Mouse (Mus musculus): ENCODE data around the gene Npas4. TPM values are rescaled to one million over a fixed set of nuclear protein-coding genes. Genes with fewer than 3 reads are reported as not detected.
"Not testable (repeated sequence)": the region's sequence is repeated elsewhere in the genome, so short reads cannot be mapped to it uniquely, and the experiment has no call there.

Gene Npas4
- total RNA-seq, 2 experiments from 2014 or later, result not detected

GRCm38 (mm10) chr19:4992904-4993303 is 2.8 kb upstream of the Npas4 start:
- peak; percentile 85 for DNase-seq

GRCm38 (mm10) chr19:4992371-4992770 is 2.3 kb upstream of the Npas4 start:
- DNase-seq, result no peak

GRCm38 (mm10) chr19:4990716-4991115 is 600 bp upstream of the Npas4 start:
- DNase-seq, result no peak

- no peak for DNase-seq
These were observed 471 bp downstream of the Npas4 start for GRCm38 (mm10) chr19:4989434-4990255.

GRCm38 (mm10) chr19:4989013-4989412 is 1.1 kb downstream of the Npas4 start:
- DNase-seq, result peak; percentile 76

DNA sequence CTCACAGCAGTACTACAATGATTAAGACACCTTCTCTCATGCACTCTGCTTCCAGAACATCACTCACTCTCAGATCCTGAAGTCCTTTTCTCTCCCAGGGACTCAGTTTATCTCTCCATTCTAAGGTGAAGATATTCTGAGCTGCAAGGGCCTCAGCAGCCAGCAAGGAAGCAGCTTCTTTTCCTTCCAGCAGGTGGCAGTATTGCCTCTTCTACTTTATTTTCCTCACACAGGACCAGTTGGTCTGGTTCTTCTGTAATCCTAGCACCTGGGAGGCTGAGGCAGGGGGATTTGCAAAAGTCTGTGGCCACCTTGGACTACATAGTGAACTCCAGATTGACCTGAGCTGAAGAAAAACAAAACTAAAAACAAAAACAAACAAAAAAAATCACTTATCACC is 8.3 kb downstream of the Npas4 start:
- DNase-seq, result no peak

DNA sequence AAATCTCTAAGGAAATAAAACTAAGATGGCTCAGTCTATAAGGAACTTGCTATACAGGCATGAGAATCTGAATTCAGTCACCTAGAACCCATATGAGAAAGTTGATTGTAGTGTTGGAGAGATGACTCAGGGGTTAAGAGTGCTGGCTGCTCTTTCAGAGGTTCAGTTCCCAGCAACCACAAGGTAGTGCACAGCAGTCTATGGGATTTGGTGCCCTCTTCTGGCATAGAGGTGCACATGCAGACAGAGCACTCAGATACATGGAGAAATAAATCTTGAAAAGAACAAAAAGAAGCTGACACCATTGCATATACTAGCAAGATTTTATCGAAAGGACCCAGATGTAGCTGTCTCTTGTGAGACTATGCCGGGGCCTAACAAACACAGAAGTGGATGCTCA is 21.9 kb downstream of the Npas4 start:
- no peak for DNase-seq

GRCm38 (mm10) chr19:4961928-4962601 is 28.1 kb downstream of the Npas4 start, which contains the start of gene Mrpl11:
Gene Mrpl11, plus strand, starts transcription at chr19:4962147.
- DNase-seq, result peak; percentile 80

GRCm38 (mm10) chr19:4948641-4949040 is 41.5 kb downstream of the Npas4 start:
- not testable (repeated sequence) for DNase-seq

DNA sequence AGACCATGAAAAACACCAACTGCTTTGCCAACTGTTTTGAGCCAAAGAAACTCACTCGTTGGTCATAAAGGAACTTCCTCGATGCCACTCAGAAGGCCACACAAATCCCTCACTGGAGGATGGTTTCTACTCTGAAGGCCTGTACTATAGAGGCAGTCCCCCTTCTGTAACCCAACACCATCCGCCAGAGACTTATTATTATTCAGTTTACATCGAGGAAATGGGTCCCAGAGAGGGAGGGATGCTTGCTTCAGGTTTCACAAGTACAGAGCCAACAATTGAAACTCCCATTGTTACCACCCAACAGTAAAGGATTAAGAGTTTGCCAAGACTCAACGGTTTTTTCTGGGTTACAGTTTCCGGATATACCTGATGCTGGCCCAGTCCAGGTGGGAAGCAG is 44.6 kb downstream of the Npas4 start:
- no peak for DNase-seq

GRCm38 (mm10) chr19:4943253-4943588 is 46.9 kb downstream of the Npas4 start:
- no peak for DNase-seq

DNA sequence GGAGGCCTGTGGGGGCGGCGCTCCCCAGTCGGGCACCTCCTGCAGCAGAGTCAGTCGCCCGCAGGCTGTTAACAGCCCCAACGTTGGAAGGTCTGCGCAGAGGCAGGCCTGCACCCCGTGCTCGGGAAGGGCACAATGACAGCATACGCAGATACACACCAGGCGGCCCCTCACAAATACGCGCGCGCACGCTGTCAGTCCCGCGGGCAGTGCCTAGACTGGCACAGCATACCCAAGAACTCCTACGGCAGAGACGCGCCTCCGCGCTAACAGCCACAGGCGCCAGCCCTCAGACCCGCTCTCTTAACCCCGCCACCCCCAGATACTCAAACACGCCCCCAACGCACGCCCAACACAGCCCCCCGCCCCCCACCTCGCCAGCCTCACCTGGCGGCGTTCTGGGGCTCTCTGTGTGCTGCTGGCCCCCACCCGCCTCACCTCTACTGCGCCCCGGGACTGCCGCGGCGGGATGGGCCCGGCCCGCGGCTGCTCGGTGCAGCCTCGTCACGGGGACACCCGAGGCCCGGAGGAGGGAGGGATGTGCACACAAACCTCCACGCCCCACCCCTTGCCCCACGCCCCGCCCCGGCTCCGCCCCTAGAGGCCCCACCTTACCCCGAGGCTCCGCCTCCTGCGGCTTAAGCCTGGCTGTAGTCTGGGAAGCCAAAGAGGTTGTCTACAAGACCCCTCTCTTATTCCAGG is 47.4 kb downstream of the Npas4 start, which contains the start of gene Peli3:
TSS of gene Peli3 (minus strand) at position 577 of the 702 bp plus-strand sequence.
- peak; percentile 86 for DNase-seq

- DNase-seq, result no peak
These were observed 52.4 kb downstream of the Npas4 start for GRCm38 (mm10) chr19:4937444-4938310.

DNA sequence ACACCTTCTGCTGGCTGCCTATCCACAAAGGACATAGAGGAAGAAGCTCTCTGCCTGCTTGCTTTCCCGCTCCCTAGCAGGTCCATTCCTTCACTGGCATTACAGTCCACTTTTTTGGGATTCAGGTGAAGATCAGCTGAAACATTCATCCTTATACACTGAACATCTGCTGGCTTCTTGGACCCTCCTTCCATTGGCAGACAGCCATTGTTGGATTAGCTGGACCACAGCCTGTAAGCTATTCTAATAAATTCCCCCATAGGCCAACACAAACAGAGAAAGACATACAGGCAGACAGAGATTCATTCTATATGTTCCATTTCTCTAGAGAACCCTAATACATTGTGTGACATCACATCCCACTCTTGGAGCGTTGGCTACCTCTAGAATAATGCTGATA is 53.2 kb downstream of the Npas4 start:
- DNase-seq, result no peak

Other genes with a start within 250 kb of the Npas4 start
- gene Rbm4b, start 233.8 kb downstream of the Npas4 start, total RNA-seq (2021), result 1 to 10 TPM; 1.9 to 2.1 TPM
- gene Rbm4, start 196.4 kb downstream of the Npas4 start, total RNA-seq (2021), result 10 to 100 TPM; 27.9 to 31.1 TPM
- gene Gm21992, start 178.7 kb downstream of the Npas4 start, total RNA-seq (2021), result 1 to 10 TPM; 8.9 to 9.4 TPM
- 10 to 100 TPM; 11.1 to 11.2 TPM for gene Rbm14, start 178.7 kb downstream of the Npas4 start, total RNA-seq (2021)
- gene Ccs, start 151.0 kb downstream of the Npas4 start, total RNA-seq (2021), result 10 to 100 TPM; 26.3 to 27.1 TPM
- not detected for gene Ccdc87, start 150.9 kb downstream of the Npas4 start, total RNA-seq (2021)
- 10 to 100 TPM; 28.4 to 41.6 TPM for gene Ctsf, start 135.2 kb downstream of the Npas4 start, total RNA-seq (2021)
- 1,000 to 10,000 TPM; 7,181 to 7,860 TPM for gene Actn3, start 112.4 kb downstream of the Npas4 start, total RNA-seq (2021)
- 1 to 10 TPM; 2.4 to 2.8 TPM for gene Zdhhc24, start 111.6 kb downstream of the Npas4 start, total RNA-seq (2021)
- 1 to 10 TPM; 1.6 to 2.6 TPM for gene Bbs1, start 83.7 kb downstream of the Npas4 start, total RNA-seq (2021)
- gene Dpp3, start 62.0 kb downstream of the Npas4 start, total RNA-seq (2021), result 10 to 100 TPM; 15.6 to 23.4 TPM
- gene Peli3, start 47.2 kb downstream of the Npas4 start, total RNA-seq (2021), result 1 to 10 TPM in 1 of 2 experiments, under 1 TPM in 1; 0.87 to 1.2 TPM
- 10 to 100 TPM; 57.6 to 59.6 TPM for gene Mrpl11, start 28.2 kb downstream of the Npas4 start, total RNA-seq (2021)
- gene Slc29a2, start 33.5 kb upstream of the Npas4 start, total RNA-seq (2021), result 10 to 100 TPM in 1 of 2 experiments, 1 to 10 TPM in 1; 7.9 to 11.6 TPM
- gene B4gat1, start 48.5 kb upstream of the Npas4 start, total RNA-seq (2021), result 10 to 100 TPM; 17.9 to 20.1 TPM
- 1 to 10 TPM in 1 of 2 experiments, under 1 TPM in 1; 0.26 to 1.4 TPM for gene AC124502.3, start 48.6 kb upstream of the Npas4 start, total RNA-seq (2021)
- gene Brms1, start 51.0 kb upstream of the Npas4 start, total RNA-seq (2021), result 10 to 100 TPM; 11.6 to 12.6 TPM
- 1 to 10 TPM; 1.3 to 2.1 TPM for gene Rin1, start 60.2 kb upstream of the Npas4 start, total RNA-seq (2021)
- 10 to 100 TPM; 13.8 to 23.3 TPM for gene Cd248, start 77.8 kb upstream of the Npas4 start, total RNA-seq (2021)
- gene Tmem151a, start 95.2 kb upstream of the Npas4 start, total RNA-seq (2021), result not detected
- 10 to 100 TPM; 38.1 to 47.5 TPM for gene Yif1a, start 98.2 kb upstream of the Npas4 start, total RNA-seq (2021)
- gene Cnih2, start 108.2 kb upstream of the Npas4 start, total RNA-seq (2021), result not detected
- 100 to 1,000 TPM; 113 to 127 TPM for gene Rab1b, start 116.8 kb upstream of the Npas4 start, total RNA-seq (2021)
- 10 to 100 TPM; 51.9 TPM for gene Klc2, start 128.2 kb upstream of the Npas4 start, total RNA-seq (2021)